Mouse (Mus musculus) forebrain, embryonic 12.5 days (tissue): ENCODE data around the gene Mcemp1. TPM values are rescaled to one million over a fixed set of nuclear protein-coding genes. Genes with fewer than 3 reads are reported as not detected.

ENCODE experiments used
- ATAC-seq: fragments of 200-750 bp; cut with Nextera tagmentation; 2 replicates; pipeline ENCODE4 v1.8.0; 2017; ENCODE audit warnings: moderate TSS enrichment; ENCODE audit not compliant: low FRiP score
- H3K27ac ChIP-seq: fragments of 300-500 bp; sonication (generic); 2 replicates; pipeline ENCODE4 v1.5.1; 2016; ENCODE audit warnings: mild to moderate bottlenecking
- H3K27me3 ChIP-seq: fragments of 300-500 bp; sonication (generic); 2 replicates; pipeline ENCODE4 v1.6.1; 2016; ENCODE audit warnings: mild to moderate bottlenecking
- H3K36me3 ChIP-seq: fragments of 300-500 bp; sonication (generic); replicated peaks from 2 replicates; pipeline ENCODE4 v1.6.1; 2016; ENCODE audit warnings: mild to moderate bottlenecking
- H3K4me1 ChIP-seq: fragments of 300-500 bp; sonication (generic); 2 replicates; pipeline ENCODE4 v1.6.1; 2016
- H3K4me2 ChIP-seq: fragments of 300-500 bp; sonication (generic); 2 replicates; pipeline ENCODE4 v1.6.1; 2016; ENCODE audit warnings: mild to moderate bottlenecking, moderate library complexity
- H3K4me3 ChIP-seq: fragments of 300-500 bp; sonication (generic); replicated peaks from 2 replicates; pipeline ENCODE4 v1.5.1; 2016; ENCODE audit warnings: mild to moderate bottlenecking
- H3K9ac ChIP-seq: fragments of 300-500 bp; sonication (generic); 2 replicates; pipeline ENCODE4 v1.6.1; 2016; ENCODE audit warnings: mild to moderate bottlenecking
- H3K9me3 ChIP-seq: fragments of 300-500 bp; sonication (generic); 2 replicates; pipeline ENCODE4 v1.6.1; 2016
- WGBS: fragments of 180-500 bp; shearing (Covaris S2); methylation state at CpG from one replicate; pipeline ENCODE4 v1.1.7; 2016; 5-methylcytosine and 5-hydroxymethylcytosine counted together
- polyA plus RNA-seq: library from polyadenylated mRNA; unstranded; fragments of >200 nt; fragmentation: Nextera tagmentation; extraction: Ambion mirVana; gene quantifications from 2 replicates; pipeline ENCODE4 v1.2.1, GENCODE M21; 2016

Gene Mcemp1
- 0.13 TPM in 1 of 2 replicates, not detected in the other for polyA plus RNA-seq

GRCm38 (mm10) chr8:3665507-3665906 is at the start of gene Mcemp1:
Gene Mcemp1, plus strand, starts transcription at chr8:3665754.
- Histone ChIP-seq H3K9me3 (no peaks in the 10 kb centered on the region), H3K4me2 (no peak within 1 kb of the TSS), H3K4me3 (no peak within 1 kb of the TSS), H3K27me3 (no peaks in the 10 kb centered on the region), H3K4me1 (no peaks in the 10 kb centered on the region), H3K36me3 (no peaks in the 10 kb centered on the region), H3K9ac (no peak within 1 kb of the TSS), H3K27ac (no peak within 1 kb of the TSS)
- no peak for ATAC-seq
- 82% methylated on average over 6 of the region's 6 CpGs for WGBS

DNA sequence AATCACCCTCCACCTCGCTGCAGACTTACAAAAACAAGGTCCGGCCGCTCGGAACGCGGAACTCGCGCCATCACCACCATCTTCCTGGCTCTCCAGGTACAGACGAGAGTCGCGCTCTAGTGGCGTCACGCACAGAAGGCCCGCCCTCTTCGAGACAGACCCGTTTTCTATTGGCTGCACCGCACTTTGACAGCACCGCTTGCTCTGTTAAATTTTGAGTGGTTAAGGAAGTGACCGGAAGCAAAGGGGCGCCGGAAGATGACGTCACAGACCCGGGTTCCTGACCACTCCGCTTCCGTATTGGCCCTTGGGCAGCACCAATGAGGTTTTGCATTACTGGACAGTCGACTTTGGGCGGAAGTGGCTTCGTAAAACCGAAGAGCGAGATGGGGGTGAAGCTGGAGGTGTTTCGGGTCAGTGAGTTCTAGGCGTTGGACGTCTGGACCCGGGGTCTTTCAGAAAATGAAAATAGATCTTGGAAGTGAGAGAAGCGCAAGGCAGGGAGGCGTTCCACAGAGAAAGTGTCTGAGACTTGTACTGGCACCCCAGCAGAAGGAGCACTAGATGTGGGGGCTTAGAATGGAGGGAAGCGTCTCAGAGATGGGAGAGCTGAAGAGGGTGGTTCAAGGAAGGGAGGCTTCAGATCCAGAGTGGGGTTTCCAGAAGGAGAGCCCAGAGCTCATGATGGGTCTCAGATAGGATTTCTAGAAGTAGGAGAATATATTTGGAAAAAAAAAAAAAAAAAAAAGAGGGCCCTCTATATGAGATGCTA is 44.2 kb upstream of the Mcemp1 start, which contains the start of the genes Xab2 and Pet100:
Gene Xab2 (minus strand): TSS at position 118 of the 772 bp plus-strand sequence.
Gene Pet100 (plus strand): TSS at position 350 of the 772 bp plus-strand sequence.
- Histone ChIP-seq H3K9ac (peak within 1 kb of the TSS; percentile 76), H3K9me3 (no peaks in the 10 kb centered on the region), H3K4me1 (peaks cover 23% of the 10 kb centered on the region), H3K4me3 (peak within 1 kb of the TSS; percentile 85), H3K4me2 (peak within 1 kb of the TSS; percentile 87), H3K27ac (no peak within 1 kb of the TSS), H3K36me3 (peaks cover 21% of the 10 kb centered on the region), H3K27me3 (no peaks in the 10 kb centered on the region)
- under 1% methylated on average over 37 of the region's 37 CpGs for WGBS
- peak; percentile 98 for ATAC-seq

GRCm38 (mm10) chr8:3622119-3622518 is 43.4 kb upstream of the Mcemp1 start:
- Histone ChIP-seq H3K4me2 (peak overlapping the region; percentile 61), H3K36me3 (peaks cover 16% of the 10 kb centered on the region), H3K4me3 (peak overlapping the region; percentile 85), H3K27ac (no peak overlapping the region), H3K9me3 (no peaks in the 10 kb centered on the region), H3K4me1 (peaks cover 23% of the 10 kb centered on the region), H3K27me3 (no peaks in the 10 kb centered on the region), H3K9ac (peak overlapping the region; percentile 68)
- no peak for ATAC-seq
- WGBS = 70% methylated on average over 8 of the region's 8 CpGs

DNA sequence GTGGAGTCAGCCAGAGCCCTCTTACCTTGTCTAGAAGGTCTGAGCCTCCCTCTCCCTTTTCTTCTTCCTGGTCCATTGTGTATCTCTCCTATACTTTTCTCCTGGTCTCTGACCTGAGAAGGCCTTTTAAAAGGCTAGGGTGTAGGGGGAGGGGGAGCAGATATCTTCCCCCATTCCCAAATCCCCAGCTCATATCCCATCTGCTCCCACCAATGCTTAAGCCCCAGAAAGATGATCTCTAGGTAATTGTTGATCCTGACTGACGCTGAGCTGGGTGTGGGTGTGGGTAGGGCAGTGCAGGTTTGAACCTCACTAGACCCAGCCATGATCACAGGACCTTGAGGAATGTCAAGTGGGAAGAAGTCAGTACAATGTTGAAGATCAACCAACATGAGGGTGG is 40.1 kb upstream of the Mcemp1 start, which contains the start of gene Pcp2:
Gene Pcp2 (minus strand): TSS at position 101 of the 400 bp plus-strand sequence.
- Histone ChIP-seq H3K27me3 (peaks cover 20% of the 10 kb centered on the region), H3K9ac (no peak within 1 kb of the TSS), H3K27ac (no peak within 1 kb of the TSS), H3K4me1 (peaks cover 11% of the 10 kb centered on the region), H3K9me3 (no peaks in the 10 kb centered on the region), H3K36me3 (no peaks in the 10 kb centered on the region), H3K4me2 (no peak within 1 kb of the TSS), H3K4me3 (no peak within 1 kb of the TSS)
- ATAC-seq = no peak
- WGBS = 75% methylated on average over 1 of the region's 1 CpGs

DNA sequence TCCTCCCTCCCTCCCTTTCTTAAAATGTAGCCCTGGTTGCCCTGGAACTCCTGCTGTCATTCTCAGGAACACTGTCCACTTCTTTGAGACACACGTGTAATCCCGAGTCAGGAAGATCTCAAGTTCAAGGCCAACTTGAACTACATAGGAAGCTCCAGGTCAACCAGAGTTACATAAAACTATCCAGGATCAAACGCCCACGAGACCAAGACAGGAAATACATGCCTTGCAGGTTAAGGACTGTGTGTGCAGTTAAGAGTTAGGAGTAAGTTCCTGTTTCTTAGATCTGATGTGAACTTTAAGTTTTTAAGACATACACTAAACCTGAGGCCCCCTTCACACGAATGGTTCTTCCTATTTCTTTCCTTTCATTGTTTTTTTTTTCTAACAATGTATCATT is 38.6 kb upstream of the Mcemp1 start:
- Histone ChIP-seq H3K27me3 (peaks cover 20% of the 10 kb centered on the region), H3K9me3 (no peaks in the 10 kb centered on the region), H3K27ac (no peak overlapping the region), H3K4me3 (no peak overlapping the region), H3K4me1 (peaks cover 15% of the 10 kb centered on the region), H3K4me2 (no peak overlapping the region), H3K36me3 (no peaks in the 10 kb centered on the region), H3K9ac (no peak overlapping the region)
- WGBS = 68% methylated on average over 5 of the region's 5 CpGs
- ATAC-seq = no peak

- peaks cover 9% of the 10 kb centered on the region for H3K4me1 ChIP-seq
- no peaks in the 10 kb centered on the region for H3K36me3 ChIP-seq
- no peak overlapping the region for H3K4me3 ChIP-seq
- no peak overlapping the region for H3K27ac ChIP-seq
- ATAC-seq = 0 out of 2 replicates have a peak, but pooled peaks have one; percentile 37
- H3K27me3 ChIP-seq = peaks cover 20% of the 10 kb centered on the region
- H3K4me2 ChIP-seq = no peak overlapping the region
- H3K9me3 ChIP-seq = no peaks in the 10 kb centered on the region
- 36% methylated on average over 5 of the region's 5 CpGs for WGBS
- H3K9ac ChIP-seq = no peak overlapping the region
Measured at GRCm38 (mm10) chr8:3628014-3628413, 37.5 kb upstream of the Mcemp1 start.

DNA sequence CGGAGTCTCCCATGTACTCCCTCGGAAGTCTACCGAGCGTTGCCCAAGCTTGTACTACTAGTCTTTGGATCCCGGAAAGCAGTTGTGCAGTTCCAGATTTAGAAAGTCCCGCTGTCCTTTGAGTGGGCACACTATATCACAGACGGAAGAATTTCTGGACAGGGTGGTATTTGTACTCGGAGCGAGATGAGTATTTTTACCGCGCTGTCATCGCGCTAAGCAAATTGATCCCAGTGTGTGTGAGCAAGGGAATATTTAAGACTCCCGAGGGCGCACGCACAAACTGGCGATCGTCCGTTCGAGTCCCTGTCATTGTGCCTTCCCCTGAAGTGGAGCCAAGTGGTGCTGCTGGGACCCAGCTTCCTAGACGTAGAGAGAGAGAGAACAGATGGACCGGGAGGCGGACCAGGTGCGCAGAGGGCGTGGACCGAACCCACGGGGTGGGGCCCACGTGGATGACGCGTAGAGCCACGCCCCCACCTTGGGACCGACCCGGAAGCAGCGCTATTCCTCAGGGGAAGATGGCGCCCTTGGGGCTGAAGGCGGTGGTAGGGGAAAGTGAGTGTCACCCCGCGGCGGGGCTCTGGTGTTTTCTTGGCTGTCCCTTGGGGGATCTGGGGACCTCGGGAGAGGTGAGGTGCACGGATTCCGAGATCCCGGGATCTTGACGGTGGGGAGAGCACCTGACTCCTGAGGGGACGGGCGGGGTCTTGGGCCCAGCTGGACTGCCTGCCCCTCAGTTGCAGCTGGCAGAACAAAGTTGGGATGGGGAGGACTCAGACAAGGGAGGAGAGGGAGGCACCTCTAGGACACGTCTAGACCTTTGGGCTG is 34.7 kb upstream of the Mcemp1 start, which contains the start of gene Stxbp2:
Gene Stxbp2 (plus strand): TSS at position 309 of the 831 bp plus-strand sequence.
- H3K9ac ChIP-seq = peak within 1 kb of the TSS; percentile 56
- peak within 1 kb of the TSS; percentile 57 for H3K4me3 ChIP-seq
- WGBS = 7% methylated on average over 47 of the region's 47 CpGs
- peak within 1 kb of the TSS; percentile 77 for H3K4me2 ChIP-seq
- H3K36me3 ChIP-seq = no peaks in the 10 kb centered on the region
- H3K27ac ChIP-seq = no peak within 1 kb of the TSS
- peaks cover 20% of the 10 kb centered on the region for H3K27me3 ChIP-seq
- H3K4me1 ChIP-seq = peaks cover 9% of the 10 kb centered on the region
- H3K9me3 ChIP-seq = no peaks in the 10 kb centered on the region
- peak; percentile 88 for ATAC-seq

DNA sequence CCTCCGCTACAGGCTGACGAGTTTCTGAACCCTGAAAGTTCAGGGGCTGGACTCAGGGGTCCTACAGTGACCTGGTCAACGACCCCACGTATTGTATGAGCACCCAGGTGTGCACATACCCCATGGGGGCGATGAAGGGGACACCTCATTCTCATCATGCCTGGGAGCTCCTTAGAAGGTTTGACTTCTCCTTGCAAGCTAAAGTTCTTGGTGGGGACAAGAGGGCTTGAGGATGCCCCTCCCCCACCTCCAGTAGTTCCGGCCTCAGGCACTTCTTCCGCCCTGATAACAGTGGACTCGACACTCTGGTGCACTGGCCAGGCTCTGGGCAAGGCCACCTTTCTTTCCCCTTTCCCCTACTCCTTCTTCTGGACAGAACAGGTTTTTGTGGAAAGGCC is 34.1 kb upstream of the Mcemp1 start:
- Histone ChIP-seq H3K27ac (no peak overlapping the region), H3K9ac (peak overlapping the region; percentile 56; the same call in 1 of the 2 replicates), H3K4me1 (peaks cover 9% of the 10 kb centered on the region), H3K9me3 (no peaks in the 10 kb centered on the region), H3K27me3 (peaks cover 20% of the 10 kb centered on the region), H3K4me2 (peak overlapping the region; percentile 77), H3K4me3 (peak overlapping the region; percentile 57), H3K36me3 (no peaks in the 10 kb centered on the region)
- ATAC-seq = peak; percentile 15; the same call in 1 of the 2 replicates
- WGBS = 25% methylated on average over 8 of the region's 8 CpGs

DNA sequence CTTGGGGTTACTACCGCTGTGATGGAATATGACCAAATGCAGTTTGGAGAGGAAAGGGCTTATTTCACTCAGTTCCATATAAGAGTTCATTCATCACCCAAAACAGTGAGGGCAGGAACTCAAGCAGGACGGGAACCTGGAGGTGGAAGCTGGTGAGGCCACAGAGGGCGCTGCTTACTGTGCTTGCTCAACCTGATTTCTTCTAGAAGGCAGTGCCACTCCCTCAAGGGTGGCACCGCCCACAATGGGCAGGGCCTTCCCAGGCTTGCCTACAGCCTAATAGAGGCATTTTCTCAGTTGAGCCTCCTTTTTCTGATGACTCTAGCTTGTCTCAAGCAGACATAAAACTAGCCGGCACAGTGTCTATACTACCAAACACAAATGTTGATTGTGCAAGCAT is 19.8 kb upstream of the Mcemp1 start:
- Histone ChIP-seq H3K4me2 (no peak overlapping the region), H3K27ac (no peak overlapping the region), H3K4me3 (no peak overlapping the region), H3K9ac (no peak overlapping the region), H3K4me1 (no peaks in the 10 kb centered on the region), H3K9me3 (no peaks in the 10 kb centered on the region), H3K27me3 (no peaks in the 10 kb centered on the region), H3K36me3 (no peaks in the 10 kb centered on the region)
- no peak for ATAC-seq
- 31% methylated on average over 5 of the region's 5 CpGs for WGBS

- no peaks in the 10 kb centered on the region for H3K27me3 ChIP-seq
- no peak overlapping the region for H3K9ac ChIP-seq
- no peaks in the 10 kb centered on the region for H3K4me1 ChIP-seq
- H3K4me3 ChIP-seq = no peak overlapping the region
- no peak overlapping the region for H3K27ac ChIP-seq
- no peaks in the 10 kb centered on the region for H3K9me3 ChIP-seq
- ATAC-seq = no peak
- 83% methylated on average over 6 of the region's 6 CpGs for WGBS
- H3K4me2 ChIP-seq = no peak overlapping the region
- no peaks in the 10 kb centered on the region for H3K36me3 ChIP-seq
Measured at GRCm38 (mm10) chr8:3646824-3647531, 18.6 kb upstream of the Mcemp1 start.

- WGBS = 79% methylated on average over 4 of the region's 4 CpGs
- Histone ChIP-seq H3K36me3 (no peaks in the 10 kb centered on the region), H3K4me3 (no peak overlapping the region), H3K9ac (no peak overlapping the region), H3K4me2 (no peak overlapping the region), H3K9me3 (no peaks in the 10 kb centered on the region), H3K27ac (no peak overlapping the region), H3K27me3 (no peaks in the 10 kb centered on the region), H3K4me1 (no peaks in the 10 kb centered on the region)
- ATAC-seq = no peak
Measured at GRCm38 (mm10) chr8:3647561-3647960, 18.0 kb upstream of the Mcemp1 start.

DNA sequence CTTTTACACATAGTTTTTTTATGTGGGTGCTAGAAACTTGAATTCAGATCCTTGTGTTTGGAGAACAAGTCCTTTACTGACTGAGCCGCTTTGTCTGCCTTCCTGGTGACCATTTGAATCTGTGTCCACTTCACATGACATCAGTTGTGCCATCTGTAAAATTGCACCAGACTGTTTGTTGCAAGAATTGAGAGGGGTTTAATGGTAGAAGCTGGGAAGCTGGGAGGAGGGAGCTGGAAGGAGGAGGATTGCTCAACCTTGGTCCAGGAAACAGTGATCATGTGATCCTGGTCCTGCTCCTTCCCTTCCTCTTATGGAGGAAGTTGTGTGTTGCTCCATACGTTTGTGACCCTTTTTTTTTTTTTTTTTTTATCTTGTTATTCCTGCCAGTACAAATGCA is 17.3 kb upstream of the Mcemp1 start:
- Histone ChIP-seq H3K4me3 (no peak overlapping the region), H3K27ac (no peak overlapping the region), H3K4me1 (no peaks in the 10 kb centered on the region), H3K27me3 (no peaks in the 10 kb centered on the region), H3K4me2 (no peak overlapping the region), H3K36me3 (no peaks in the 10 kb centered on the region), H3K9ac (no peak overlapping the region), H3K9me3 (no peaks in the 10 kb centered on the region)
- 73% methylated on average over 2 of the region's 2 CpGs for WGBS
- ATAC-seq = no peak
